Mouse (Mus musculus) megakaryocyte-erythroid progenitor cell, adult 5 weeks (primary cell): ENCODE data around the gene Efcab10. TPM values are rescaled to one million over a fixed set of nuclear protein-coding genes. Genes with fewer than 3 reads are reported as not detected.

Experiments used
- polyA plus RNA-seq: library from polyadenylated mRNA; stranded (reverse); fragments of >175 nt; gene quantifications from 2 replicates; pipeline ENCODE4 v1.2.3, GENCODE M21; 2012

Efcab10 gene
- not detected in 2 replicates for polyA plus RNA-seq

GRCm38 (mm10) chr12:33394804-33395623 is at the start of gene Efcab10:
TSS of gene Efcab10 (plus strand) at chr12:33394854.

GRCm38 (mm10) chr12:33429387-33430160 is 34.9 kb downstream of the Efcab10 start, which contains the start of gene Twistnb:
TSS of gene Twistnb (plus strand) at chr12:33429635.

Other genes with a start within 250 kb of the Efcab10 start
- gene Atxn7l1, start 247.2 kb upstream of the Efcab10 start, polyA plus RNA-seq = 47.8 and 53.5 TPM in 2 replicates
- gene Twistnb, start 34.8 kb downstream of the Efcab10 start, polyA plus RNA-seq = 5.5 and 6.6 TPM in 2 replicates